Comparison of ENCODE assay signal across 12 mouse cellular contexts in the genomic region with DNA sequence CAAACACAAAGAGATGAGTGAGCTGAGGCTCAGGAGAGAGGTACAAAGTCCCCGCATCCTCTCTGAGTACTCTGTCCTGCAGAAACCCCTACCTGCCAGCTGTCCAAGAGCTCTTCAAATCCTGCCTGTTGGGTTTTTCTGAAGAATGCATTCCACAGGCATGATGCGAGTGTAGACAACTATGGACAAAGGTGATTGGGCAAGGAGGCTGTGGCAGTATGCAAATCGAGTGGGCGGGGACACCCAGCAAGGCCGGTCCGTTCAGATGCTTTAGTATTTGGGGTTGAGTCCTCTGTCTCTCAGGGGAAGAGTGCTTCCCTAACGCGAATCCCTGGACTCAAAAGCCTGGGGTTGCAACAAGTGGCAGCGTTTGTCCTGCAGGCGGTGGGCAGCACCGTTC. TPM values are rescaled to one million over a fixed set of nuclear protein-coding genes. Genes with fewer than 3 reads are reported as not detected.
DNase-seq lines count a peak whose midpoint lies in the region; ATAC-seq and TF ChIP-seq lines count a peak whose summit lies in the region.
"Had no signal": no experiment of that assay in that cellular context is flagged by ENCODE, and none has a peak within 500 bp of the region (broad histone marks: within the 10 kb centered on the region; RNA-seq: fewer than 3 reads in every experiment).

No protein-coding gene starts in this region.

- no peak overlapping the region for H3K4me3 ChIP-seq in forebrain, embryonic 11.5 days (ENCODE audit: low read depth, low read length)
- no peak overlapping the region for H3K4me3 ChIP-seq in forebrain, postnatal 0 days (ENCODE audit: low read depth, low read length)
- no peak overlapping the region for H3K4me3 ChIP-seq in liver, embryonic 13.5 days (replicated peaks)
- no peak overlapping the region for H3K4me3 ChIP-seq in cerebellum, adult 2 months (replicated peaks; ENCODE audit: insufficient read depth, low read depth, low read length)
- H3K4me3 ChIP-seq: hindbrain, embryonic 15.5 days had no signal

- H3K4me2 ChIP-seq in forebrain, embryonic 11.5 days (ENCODE audit: low read depth, low read length, severe bottlenecking): peak overlapping the region; percentile 34; the same call in 1 of the 2 replicates
- no peak overlapping the region for H3K4me2 ChIP-seq in forebrain, postnatal 0 days (ENCODE audit: low read depth)
- H3K4me2 ChIP-seq in liver, embryonic 13.5 days: 0 out of 2 replicates have a peak overlapping the region, but pooled peaks have one; percentile 21
- H3K4me2 ChIP-seq: hindbrain, embryonic 15.5 days had no signal

- no peak for TF ChIP-seq CTCF in forebrain, postnatal 0 days (IDR thresholded peaks at IDR 0.05; ENCODE audit: low read depth)
- TF ChIP-seq CTCF in cerebellum, adult 2 months (IDR thresholded peaks at IDR 0.05; ENCODE audit: borderline replicate concordance, insufficient read depth, low read depth, low read length): no peak

- H3K27me3 ChIP-seq in forebrain, embryonic 11.5 days (ENCODE audit: control insufficient read depth, insufficient read depth, low read length): no peaks in the 10 kb centered on the region
- no peaks in the 10 kb centered on the region for H3K27me3 ChIP-seq in forebrain, postnatal 0 days (ENCODE audit: insufficient read depth, low read length)
- H3K27me3 ChIP-seq in liver, embryonic 13.5 days: peaks cover 34% of the 10 kb centered on the region
- H3K27me3 ChIP-seq in cerebellum, adult 2 months (ENCODE audit: control insufficient read depth, insufficient read depth, low read length): no peaks in the 10 kb centered on the region

- TF ChIP-seq POLR2A in cerebellum, adult 2 months (IDR thresholded peaks at IDR 0.05; ENCODE audit: borderline replicate concordance, insufficient read depth, low read length): no peak

- DNase-seq in forebrain, embryonic 11.5 days (ENCODE audit: low spot score): peak; percentile 61
- no peak for DNase-seq in forebrain, postnatal 0 days
- peak; percentile 60 for DNase-seq in ES-CJ7 (ENCODE audit: low read depth, low spot score)
- DNase-seq in fat pad, adult 2 months (ENCODE audit: extremely low read depth, low read depth, low spot score): peak; percentile 40
- no peak for DNase-seq in liver, embryonic 13.5 days
- no peak for DNase-seq in thymus, postnatal 14 days
- DNase-seq in cerebellum, adult 2 months: no peak
- DNase-seq in thymus, postnatal 0 days (ENCODE audit: low spot score): no peak

- H3K27ac ChIP-seq in forebrain, embryonic 11.5 days (ENCODE audit: low read depth, low read length): no peak overlapping the region
- H3K27ac ChIP-seq in forebrain, postnatal 0 days (ENCODE audit: low read depth, low read length): no peak overlapping the region
- no peak overlapping the region for H3K27ac ChIP-seq in liver, embryonic 13.5 days
- H3K27ac ChIP-seq in cerebellum, adult 2 months (ENCODE audit: insufficient read depth, low read length): no peak overlapping the region
- H3K27ac ChIP-seq: hindbrain, embryonic 15.5 days had no signal

- ATAC-seq in forebrain, embryonic 11.5 days (replicated peaks; ENCODE audit: low FRiP score): peak; percentile 46; the same call in 1 of the 2 replicates
- no peak for ATAC-seq in forebrain, postnatal 0 days
- peak; percentile 63; the same call in 1 of the 2 replicates for ATAC-seq in liver, embryonic 13.5 days (ENCODE audit: low read depth)

- peaks cover 4% of the 10 kb centered on the region; the same call in 1 of the 2 replicates for H3K4me1 ChIP-seq in forebrain, embryonic 11.5 days (replicated peaks; ENCODE audit: control insufficient read depth, insufficient read depth, low read length)
- H3K4me1 ChIP-seq in forebrain, postnatal 0 days (ENCODE audit: insufficient read depth): no peaks in the 10 kb centered on the region
- peaks cover 14% of the 10 kb centered on the region for H3K4me1 ChIP-seq in liver, embryonic 13.5 days (replicated peaks)
- H3K4me1 ChIP-seq in cerebellum, adult 2 months (ENCODE audit: control insufficient read depth, insufficient read depth, low read length): peaks cover 22% of the 10 kb centered on the region
- H3K4me1 ChIP-seq: hindbrain, embryonic 15.5 days had no signal

- WGBS in forebrain, embryonic 11.5 days: 9% methylated on average over 11 of the region's 11 CpGs
- 10% methylated on average over 11 of the region's 11 CpGs for WGBS in forebrain, postnatal 0 days
- whole genome bisulfite sequencing in liver, embryonic 13.5 days (ENCODE audit: insufficient replicate concordance): 11% methylated on average over 11 of the region's 11 CpGs
- WGBS in cerebellum, adult 2 months: 54% methylated on average over 11 of the region's 11 CpGs

- no peaks in the 10 kb centered on the region for H3K9me3 ChIP-seq in forebrain, embryonic 11.5 days (ENCODE audit: control insufficient read depth, low read length)
- no peaks in the 10 kb centered on the region for H3K9me3 ChIP-seq in forebrain, postnatal 0 days (ENCODE audit: low read length)
- no peaks in the 10 kb centered on the region for H3K9me3 ChIP-seq in liver, embryonic 13.5 days (replicated peaks)
- H3K9me3 ChIP-seq: hindbrain, embryonic 15.5 days had no signal

- no peak overlapping the region for H3K9ac ChIP-seq in forebrain, embryonic 11.5 days (ENCODE audit: low read length)
- H3K9ac ChIP-seq in forebrain, postnatal 0 days: no peak overlapping the region
- H3K9ac ChIP-seq in liver, embryonic 13.5 days: no peak overlapping the region
- H3K9ac ChIP-seq: hindbrain, embryonic 15.5 days had no signal

- no peaks in the 10 kb centered on the region for H3K36me3 ChIP-seq in forebrain, embryonic 11.5 days (ENCODE audit: control insufficient read depth, insufficient read depth, low read length)
- H3K36me3 ChIP-seq in forebrain, postnatal 0 days (ENCODE audit: insufficient read depth): no peaks in the 10 kb centered on the region
- H3K36me3 ChIP-seq in liver, embryonic 13.5 days: no peaks in the 10 kb centered on the region
- H3K36me3 ChIP-seq: hindbrain, embryonic 15.5 days had no signal

RNA-seq across cellular contexts. Expression of a gene that starts 18.5 kb away (rescaled TPM):
- polyA plus RNA-seq in forebrain, embryonic 11.5 days (2014; fragmentation: Nextera tagmentation; extraction: Ambion mirVana): 22.5 and 24.4 TPM in 2 replicates
- 37.2 and 40.9 TPM in 2 replicates for total RNA-seq in forebrain, postnatal 0 days (2014; rRNA removed)
- polyA plus RNA-seq in forebrain, postnatal 0 days (2015; fragmentation: Nextera tagmentation; extraction: Ambion mirVana): 13.5 and 18.2 TPM in 2 replicates
- polyA plus RNA-seq in liver, embryonic 13.5 days (2015; fragmentation: Nextera tagmentation; extraction: Ambion mirVana): 21.9 and 26.6 TPM in 2 replicates
- polyA plus RNA-seq in cerebellum, adult 2 months (2012; rRNA removed): 318 and 354 TPM in 2 replicates
- polyA plus RNA-seq in thymus, postnatal 0 days (2015; fragmentation: Nextera tagmentation; extraction: Ambion mirVana): 11.1 and 12.1 TPM in 2 replicates

RNA-seq across cellular contexts. Expression of a gene that starts 20.5 kb away (rescaled TPM):
- 0.76 and 0.77 TPM in 2 replicates for polyA plus RNA-seq in forebrain, embryonic 11.5 days (2014; fragmentation: Nextera tagmentation; extraction: Ambion mirVana)
- 13.2 and 13.5 TPM in 2 replicates for total RNA-seq in forebrain, postnatal 0 days (2014; rRNA removed)
- polyA plus RNA-seq in forebrain, postnatal 0 days (2015; fragmentation: Nextera tagmentation; extraction: Ambion mirVana): 5.0 and 7.9 TPM in 2 replicates
- 11.0 and 13.2 TPM in 2 replicates for polyA plus RNA-seq in liver, embryonic 13.5 days (2015; fragmentation: Nextera tagmentation; extraction: Ambion mirVana)
- polyA plus RNA-seq in cerebellum, adult 2 months (2012; rRNA removed): 23.1 and 27.1 TPM in 2 replicates
- polyA plus RNA-seq in thymus, postnatal 0 days (2015; fragmentation: Nextera tagmentation; extraction: Ambion mirVana): 0.05 and 0.15 TPM in 2 replicates
- total RNA-seq: monocyte, adult 5-6 weeks had no signal
- polyA plus RNA-seq: C2C12 had no signal

RNA-seq across cellular contexts. Expression of a gene that starts 20.6 kb away (rescaled TPM):
- polyA plus RNA-seq in forebrain, embryonic 11.5 days (2014; fragmentation: Nextera tagmentation; extraction: Ambion mirVana): not detected in 2 replicates
- not detected in 2 replicates for total RNA-seq in forebrain, postnatal 0 days (2014; rRNA removed)
- 0.15 and 0.28 TPM in 2 replicates for polyA plus RNA-seq in forebrain, postnatal 0 days (2015; fragmentation: Nextera tagmentation; extraction: Ambion mirVana)
- 0.53 and 0.59 TPM in 2 replicates for polyA plus RNA-seq in liver, embryonic 13.5 days (2015; fragmentation: Nextera tagmentation; extraction: Ambion mirVana)
- 0.65 and 1.6 TPM in 2 replicates for polyA plus RNA-seq in cerebellum, adult 2 months (2012; rRNA removed)
- polyA plus RNA-seq in thymus, postnatal 0 days (2015; fragmentation: Nextera tagmentation; extraction: Ambion mirVana): not detected in 2 replicates
- total RNA-seq: monocyte, adult 5-6 weeks had no signal
- polyA plus RNA-seq: C2C12; spleen, adult 2 months had no signal

RNA-seq across cellular contexts. Expression of a gene that starts 30.3 kb away (rescaled TPM):
- not detected in 2 replicates for polyA plus RNA-seq in forebrain, embryonic 11.5 days (2014; fragmentation: Nextera tagmentation; extraction: Ambion mirVana)
- 1.7 TPM in 1 of 2 replicates, not detected in the other for total RNA-seq in forebrain, postnatal 0 days (2014; rRNA removed)
- polyA plus RNA-seq in forebrain, postnatal 0 days (2015; fragmentation: Nextera tagmentation; extraction: Ambion mirVana): not detected in 2 replicates
- polyA plus RNA-seq in liver, embryonic 13.5 days (2015; fragmentation: Nextera tagmentation; extraction: Ambion mirVana): not detected in 2 replicates
- polyA plus RNA-seq in cerebellum, adult 2 months (2012; rRNA removed): not detected in 2 replicates
- polyA plus RNA-seq in thymus, postnatal 0 days (2015; fragmentation: Nextera tagmentation; extraction: Ambion mirVana): not detected in 2 replicates
- total RNA-seq: monocyte, adult 5-6 weeks had no signal
- polyA plus RNA-seq: C2C12; hindbrain, embryonic 15.5 days; spleen, adult 2 months had no signal

RNA-seq across cellular contexts. Expression of a gene that starts 43.6 kb away (rescaled TPM):
- polyA plus RNA-seq in forebrain, embryonic 11.5 days (2014; fragmentation: Nextera tagmentation; extraction: Ambion mirVana): 1.1 and 1.8 TPM in 2 replicates
- total RNA-seq in forebrain, postnatal 0 days (2014; rRNA removed): 3.0 and 4.9 TPM in 2 replicates
- 2.0 TPM in 2 replicates for polyA plus RNA-seq in forebrain, postnatal 0 days (2015; fragmentation: Nextera tagmentation; extraction: Ambion mirVana)
- 1.5 and 1.6 TPM in 2 replicates for polyA plus RNA-seq in liver, embryonic 13.5 days (2015; fragmentation: Nextera tagmentation; extraction: Ambion mirVana)
- 7.7 and 8.8 TPM in 2 replicates for polyA plus RNA-seq in cerebellum, adult 2 months (2012; rRNA removed)
- 0.27 and 0.42 TPM in 2 replicates for polyA plus RNA-seq in thymus, postnatal 0 days (2015; fragmentation: Nextera tagmentation; extraction: Ambion mirVana)
- total RNA-seq: monocyte, adult 5-6 weeks had no signal

Comparison
In these comparisons a context has a peak if more than half of its experiments do, and no peak if none do; other contexts are left out.
1. DNase-seq: peak in forebrain, embryonic 11.5 days (single experiment), ES-CJ7 (single experiment) and fat pad, adult 2 months (single experiment); none in forebrain, postnatal 0 days (single experiment), liver, embryonic 13.5 days (single experiment), thymus, postnatal 14 days (single experiment), cerebellum, adult 2 months (0 of 2) and thymus, postnatal 0 days (single experiment).
2. RNA of a gene that starts 18.5 kb away (polyA plus RNA-seq): 318 to 354 TPM in cerebellum, adult 2 months; 22.5 to 24.4 TPM in forebrain, embryonic 11.5 days, 21.9 to 26.6 TPM in liver, embryonic 13.5 days, 13.5 to 18.2 TPM in forebrain, postnatal 0 days and 11.1 to 12.1 TPM in thymus, postnatal 0 days; every median in the first group is over 10 times any median in the second.